Mouse (Mus musculus): ENCODE data around the gene Cmip. TPM values are rescaled to one million over a fixed set of nuclear protein-coding genes. Genes with fewer than 3 reads are reported as not detected.

Cmip gene
- polyA plus RNA-seq, 1 experiment from 2014 or later: 13.7 TPM

GRCm38 (mm10) chr8:117366475-117366874 lies 109.6 kb downstream of the Cmip start:
- Histone ChIP-seq H3K27ac (ENCODE audit: low read length) (no peak overlapping the region), H3K4me1 (ENCODE audit: control insufficient read depth, insufficient read depth, low read length) (peaks cover 64% of the 10 kb centered on the region), H3K27me3 (ENCODE audit: control insufficient read depth, insufficient read depth, low read length) (no peaks in the 10 kb centered on the region), H3K36me3 (ENCODE audit: control insufficient read depth, insufficient read depth, low read length) (no peaks in the 10 kb centered on the region), H3K4me2 (ENCODE audit: low read depth, low read length) (no peak overlapping the region), H3K9ac (ENCODE audit: low read length) (no peak overlapping the region), H3K4me3 (replicated peaks; ENCODE audit: low read length) (no peak overlapping the region), H3K9me3 (replicated peaks; ENCODE audit: control insufficient read depth, low read length) (no peaks in the 10 kb centered on the region)
- no peak for ATAC-seq (ENCODE audit: insufficient read depth, low FRiP score)
- 49% methylated on average over 7 of the region's 7 CpGs for WGBS

GRCm38 (mm10) chr8:117367441-117367840 lies 110.6 kb downstream of the Cmip start:
- H3K9ac ChIP-seq (ENCODE audit: low read length): no peak overlapping the region
- no peaks in the 10 kb centered on the region for H3K9me3 ChIP-seq (replicated peaks; ENCODE audit: control insufficient read depth, low read length)
- peaks cover 63% of the 10 kb centered on the region for H3K4me1 ChIP-seq (ENCODE audit: control insufficient read depth, insufficient read depth, low read length)
- no peak for ATAC-seq (ENCODE audit: insufficient read depth, low FRiP score)
- H3K27me3 ChIP-seq (ENCODE audit: control insufficient read depth, insufficient read depth, low read length): no peaks in the 10 kb centered on the region
- no peak overlapping the region for H3K27ac ChIP-seq (ENCODE audit: low read length)
- H3K4me2 ChIP-seq (ENCODE audit: low read depth, low read length): no peak overlapping the region
- no peak overlapping the region for H3K4me3 ChIP-seq (replicated peaks; ENCODE audit: low read length)
- no peaks in the 10 kb centered on the region for H3K36me3 ChIP-seq (ENCODE audit: control insufficient read depth, insufficient read depth, low read length)
- WGBS: 65% methylated on average over 8 of the region's 8 CpGs

- Histone ChIP-seq H3K36me3 (ENCODE audit: control insufficient read depth, insufficient read depth, low read length) (no peaks in the 10 kb centered on the region), H3K9ac (ENCODE audit: low read length) (no peak overlapping the region), H3K9me3 (replicated peaks; ENCODE audit: control insufficient read depth, low read length) (no peaks in the 10 kb centered on the region), H3K27ac (ENCODE audit: low read length) (no peak overlapping the region), H3K27me3 (ENCODE audit: control insufficient read depth, insufficient read depth, low read length) (no peaks in the 10 kb centered on the region), H3K4me2 (ENCODE audit: low read depth, low read length) (no peak overlapping the region), H3K4me1 (ENCODE audit: control insufficient read depth, insufficient read depth, low read length) (peaks cover 61% of the 10 kb centered on the region), H3K4me3 (replicated peaks; ENCODE audit: low read length) (no peak overlapping the region)
- no peak for ATAC-seq (ENCODE audit: insufficient read depth, low FRiP score)
- 40% methylated on average over 8 of the region's 8 CpGs for WGBS
Observed at GRCm38 (mm10) chr8:117368781-117369180, 111.9 kb downstream of the Cmip start.

DNA sequence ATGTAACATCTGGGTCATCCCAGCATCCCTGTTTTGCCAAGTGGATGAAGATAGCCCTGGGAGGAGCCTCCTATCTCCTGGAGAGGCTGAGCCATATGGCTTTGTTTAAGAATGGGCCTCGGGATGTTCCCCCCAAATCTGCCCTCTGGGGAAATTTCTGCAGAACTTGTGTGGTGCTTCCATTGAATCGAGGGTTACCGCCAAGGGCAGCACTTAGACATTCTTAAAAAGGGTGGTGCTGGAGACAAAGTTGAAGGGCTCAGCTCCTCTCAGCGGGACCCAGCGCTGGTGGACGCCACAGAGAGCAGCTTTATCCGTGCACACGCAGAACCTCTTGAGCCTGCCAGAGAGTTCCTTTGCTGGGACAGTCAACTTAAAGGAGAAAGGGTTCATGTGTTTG lies 113.1 kb downstream of the Cmip start:
- H3K4me2 ChIP-seq (ENCODE audit: low read depth, low read length): no peak overlapping the region
- H3K27me3 ChIP-seq (ENCODE audit: control insufficient read depth, insufficient read depth, low read length): no peaks in the 10 kb centered on the region
- peaks cover 54% of the 10 kb centered on the region for H3K4me1 ChIP-seq (ENCODE audit: control insufficient read depth, insufficient read depth, low read length)
- ATAC-seq (ENCODE audit: insufficient read depth, low FRiP score): no peak
- H3K27ac ChIP-seq (ENCODE audit: low read length): 0 out of 2 replicates have a peak overlapping the region, but pooled peaks have one; percentile 1
- H3K9me3 ChIP-seq (replicated peaks; ENCODE audit: control insufficient read depth, low read length): no peaks in the 10 kb centered on the region
- no peaks in the 10 kb centered on the region for H3K36me3 ChIP-seq (ENCODE audit: control insufficient read depth, insufficient read depth, low read length)
- H3K9ac ChIP-seq (ENCODE audit: low read length): no peak overlapping the region
- 66% methylated on average over 8 of the region's 8 CpGs for WGBS
- no peak overlapping the region for H3K4me3 ChIP-seq (replicated peaks; ENCODE audit: low read length)

DNA sequence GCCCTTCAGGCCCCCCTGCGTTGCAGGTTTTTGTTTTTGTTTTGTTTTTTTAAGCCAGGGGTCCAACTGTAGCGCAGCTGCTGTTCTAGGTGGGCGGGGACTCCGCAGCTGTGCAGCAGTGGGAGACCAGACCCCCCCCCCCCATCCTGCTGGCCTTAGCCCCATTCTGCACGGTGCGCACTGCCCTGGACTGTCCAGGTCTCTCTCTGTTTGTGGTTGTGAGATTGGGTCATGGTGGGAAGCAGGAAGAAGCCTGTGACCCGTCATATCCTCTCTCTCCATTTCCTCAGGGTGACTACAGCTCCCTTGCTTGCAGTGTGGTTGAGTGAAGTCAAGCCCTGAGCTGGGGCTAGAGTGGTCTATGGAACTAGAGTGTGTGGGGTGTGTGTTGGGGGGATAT lies 114.3 kb downstream of the Cmip start:
- peaks cover 54% of the 10 kb centered on the region for H3K4me1 ChIP-seq (ENCODE audit: control insufficient read depth, insufficient read depth, low read length)
- H3K27me3 ChIP-seq (ENCODE audit: control insufficient read depth, insufficient read depth, low read length): no peaks in the 10 kb centered on the region
- 58% methylated on average over 7 of the region's 7 CpGs for WGBS

DNA sequence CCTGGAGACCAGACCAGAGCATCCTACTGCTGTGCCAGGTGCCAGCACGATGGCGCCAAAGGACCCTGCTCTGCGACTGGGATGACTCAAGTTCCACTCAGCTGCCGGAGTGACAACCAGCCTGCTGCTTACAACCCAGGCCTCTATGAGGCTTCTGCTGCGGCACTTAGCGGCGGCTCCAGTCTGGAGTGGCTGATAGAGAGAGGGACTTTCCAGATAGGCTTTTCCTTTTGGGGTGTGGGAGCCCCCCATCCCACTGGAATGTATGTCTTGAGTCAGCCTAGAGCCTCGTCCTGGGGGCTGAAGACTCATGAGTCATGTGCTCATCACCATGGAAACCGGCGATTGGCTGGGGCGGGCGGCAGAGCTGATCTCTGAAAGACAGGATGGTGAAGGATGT lies 115.2 kb downstream of the Cmip start:
- ATAC-seq (ENCODE audit: insufficient read depth, low FRiP score): no peak; the same call in 1 of the 2 replicates
- no peak overlapping the region for H3K9ac ChIP-seq (ENCODE audit: low read length)
- no peaks in the 10 kb centered on the region for H3K9me3 ChIP-seq (replicated peaks; ENCODE audit: control insufficient read depth, low read length)
- H3K4me2 ChIP-seq (ENCODE audit: low read depth, low read length): no peak overlapping the region
- WGBS: 72% methylated on average over 12 of the region's 12 CpGs
- no peak overlapping the region for H3K4me3 ChIP-seq (replicated peaks; ENCODE audit: low read length)
- H3K27ac ChIP-seq (ENCODE audit: low read length): no peak overlapping the region
- H3K4me1 ChIP-seq (ENCODE audit: control insufficient read depth, insufficient read depth, low read length): peaks cover 51% of the 10 kb centered on the region
- no peaks in the 10 kb centered on the region for H3K27me3 ChIP-seq (ENCODE audit: control insufficient read depth, insufficient read depth, low read length)
- no peaks in the 10 kb centered on the region for H3K36me3 ChIP-seq (ENCODE audit: control insufficient read depth, insufficient read depth, low read length)

More for the DNA sequence above, 114.3 kb downstream of the Cmip start:
- no peak for ATAC-seq (ENCODE audit: insufficient read depth, low FRiP score)
- H3K36me3 ChIP-seq (ENCODE audit: control insufficient read depth, insufficient read depth, low read length): no peaks in the 10 kb centered on the region
- no peaks in the 10 kb centered on the region for H3K9me3 ChIP-seq (replicated peaks; ENCODE audit: control insufficient read depth, low read length)
- H3K9ac ChIP-seq (ENCODE audit: low read length): no peak overlapping the region
- H3K4me2 ChIP-seq (ENCODE audit: low read depth, low read length): no peak overlapping the region
- H3K4me3 ChIP-seq (replicated peaks; ENCODE audit: low read length): no peak overlapping the region
- H3K27ac ChIP-seq (ENCODE audit: low read length): no peak overlapping the region

DNA sequence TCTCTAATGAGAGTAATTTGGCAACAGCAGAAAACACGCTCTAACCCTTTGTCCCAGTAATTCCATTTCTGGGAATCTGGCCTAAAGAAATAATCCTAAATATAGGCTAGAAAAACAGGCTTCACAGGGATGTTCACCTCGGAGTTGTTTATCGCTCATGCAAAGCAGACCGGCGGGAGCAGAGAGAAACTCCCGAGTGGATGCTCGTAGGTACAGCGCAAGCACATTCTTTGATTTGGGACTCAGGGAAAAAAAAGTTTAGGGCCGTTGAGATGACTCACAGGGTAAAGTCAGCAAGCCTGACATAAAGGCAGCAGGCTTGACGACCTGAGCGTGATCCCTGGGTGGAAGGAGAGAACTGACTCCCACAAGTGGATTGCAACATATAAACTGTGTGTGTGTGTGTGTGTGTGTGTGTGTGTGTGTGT lies 116.2 kb downstream of the Cmip start:
- Histone ChIP-seq H3K4me3 (replicated peaks; ENCODE audit: low read length) (no peak overlapping the region), H3K4me2 (ENCODE audit: low read depth, low read length) (no peak overlapping the region), H3K9me3 (replicated peaks; ENCODE audit: control insufficient read depth, low read length) (no peaks in the 10 kb centered on the region), H3K9ac (ENCODE audit: low read length) (peak overlapping the region; percentile 35; the same call in 1 of the 2 replicates), H3K4me1 (ENCODE audit: control insufficient read depth, insufficient read depth, low read length) (peaks cover 47% of the 10 kb centered on the region), H3K36me3 (ENCODE audit: control insufficient read depth, insufficient read depth, low read length) (no peaks in the 10 kb centered on the region), H3K27ac (ENCODE audit: low read length) (peak overlapping the region; percentile 31), H3K27me3 (ENCODE audit: control insufficient read depth, insufficient read depth, low read length) (no peaks in the 10 kb centered on the region)
- no peak; the same call in 1 of the 2 replicates for ATAC-seq (ENCODE audit: insufficient read depth, low FRiP score)
- WGBS: 38% methylated on average over 11 of the region's 11 CpGs

- Histone ChIP-seq H3K4me3 (replicated peaks; ENCODE audit: low read length) (no peak overlapping the region), H3K4me2 (ENCODE audit: low read depth, low read length) (no peak overlapping the region), H3K27ac (ENCODE audit: low read length) (no peak overlapping the region), H3K36me3 (ENCODE audit: control insufficient read depth, insufficient read depth, low read length) (no peaks in the 10 kb centered on the region), H3K27me3 (ENCODE audit: control insufficient read depth, insufficient read depth, low read length) (no peaks in the 10 kb centered on the region), H3K4me1 (ENCODE audit: control insufficient read depth, insufficient read depth, low read length) (peaks cover 37% of the 10 kb centered on the region), H3K9ac (ENCODE audit: low read length) (no peak overlapping the region), H3K9me3 (replicated peaks; ENCODE audit: control insufficient read depth, low read length) (no peaks in the 10 kb centered on the region)
- WGBS: 79% methylated on average over 3 of the region's 3 CpGs
- no peak for ATAC-seq (ENCODE audit: insufficient read depth, low FRiP score)
Observed at GRCm38 (mm10) chr8:117374087-117374486, 117.2 kb downstream of the Cmip start.

- 77% methylated on average over 16 of the region's 16 CpGs for WGBS
- Histone ChIP-seq H3K27ac (ENCODE audit: low read length) (no peak overlapping the region), H3K27me3 (ENCODE audit: control insufficient read depth, insufficient read depth, low read length) (no peaks in the 10 kb centered on the region), H3K4me2 (ENCODE audit: low read depth, low read length) (no peak overlapping the region), H3K9me3 (replicated peaks; ENCODE audit: control insufficient read depth, low read length) (no peaks in the 10 kb centered on the region), H3K36me3 (ENCODE audit: control insufficient read depth, insufficient read depth, low read length) (no peaks in the 10 kb centered on the region), H3K4me3 (replicated peaks; ENCODE audit: low read length) (no peak overlapping the region), H3K4me1 (ENCODE audit: control insufficient read depth, insufficient read depth, low read length) (peaks cover 15% of the 10 kb centered on the region), H3K9ac (ENCODE audit: low read length) (no peak overlapping the region)
- no peak for ATAC-seq (ENCODE audit: insufficient read depth, low FRiP score)
Observed at GRCm38 (mm10) chr8:117376997-117377396, 120.1 kb downstream of the Cmip start.
